15 mouse cellular contexts compared by ENCODE assay signal in genomic region chr3:149349731-149350130, GRCm38 (mm10).
DNase-seq lines count a peak whose midpoint lies in the region; ATAC-seq and TF ChIP-seq lines count a peak whose summit lies in the region.
"Had no signal": no experiment of that assay in that cellular context is flagged by ENCODE, and none has a peak within 500 bp of the region (broad histone marks: within the 10 kb centered on the region; RNA-seq: fewer than 3 reads in every experiment).

No protein-coding gene starts in this region.

- WGBS in heart, embryonic 13.5 days: 68% methylated on average over 6 of the region's 6 CpGs
- WGBS in neural tube, embryonic 13.5 days: 42% methylated on average over 6 of the region's 6 CpGs
- WGBS in macrophage (ENCODE audit: missing documents): 84% methylated on average over 6 of the region's 6 CpGs
- 51% methylated on average over 6 of the region's 6 CpGs for WGBS in lung, postnatal 0 days

- no peak for TF ChIP-seq EP300 in lung, postnatal 0 days (IDR thresholded peaks at IDR 0.05)

- H3K9me3 ChIP-seq in heart, embryonic 13.5 days: no peaks in the 10 kb centered on the region
- no peaks in the 10 kb centered on the region for H3K9me3 ChIP-seq in neural tube, embryonic 13.5 days
- H3K9me3 ChIP-seq in lung, postnatal 0 days (ENCODE audit: low read length): no peaks in the 10 kb centered on the region
- H3K9me3 ChIP-seq: embryonic facial prominence, embryonic 15.5 days; forebrain, embryonic 10.5 days; hindbrain, embryonic 10.5 days had no signal

- no peak for DNase-seq in heart, postnatal 36 days
- no peak for DNase-seq in neural tube, embryonic 10.5 days (ENCODE audit: extremely low spot score, low spot score)
- DNase-seq in lung, postnatal 0 days (ENCODE audit: low spot score): no peak
- no peak for DNase-seq in gastrocnemius, postnatal 10 days
- DNase-seq: cerebellum, adult 18-20 months; cerebellum, adult 9-11 months; cerebellum, postnatal 36 days had no signal

- H3K27ac ChIP-seq in heart, embryonic 13.5 days (replicated peaks): 0 out of 2 replicates have a peak overlapping the region, but pooled peaks have one; percentile 28
- no peak overlapping the region for H3K27ac ChIP-seq in neural tube, embryonic 13.5 days (replicated peaks)
- H3K27ac ChIP-seq in macrophage: peak overlapping the region; percentile 38
- H3K27ac ChIP-seq in lung, postnatal 0 days (ENCODE audit: low read length): no peak overlapping the region
- H3K27ac ChIP-seq: embryonic facial prominence, embryonic 15.5 days; hindbrain, embryonic 10.5 days; hindbrain, embryonic 14.5 days had no signal

- no peaks in the 10 kb centered on the region for H3K79me2 ChIP-seq in macrophage (ENCODE audit: inconsistent target)

- no peak overlapping the region for H3K4me3 ChIP-seq in heart, embryonic 13.5 days
- H3K4me3 ChIP-seq in neural tube, embryonic 13.5 days: no peak overlapping the region
- H3K4me3 ChIP-seq in macrophage (ENCODE audit: inconsistent target): no peak overlapping the region
- no peak overlapping the region for H3K4me3 ChIP-seq in lung, postnatal 0 days (ENCODE audit: low read depth, low read length)
- H3K4me3 ChIP-seq: embryonic facial prominence, embryonic 15.5 days; erythroblast, embryonic 14.5 days; forebrain, embryonic 10.5 days; hindbrain, embryonic 10.5 days had no signal

- no peak overlapping the region for H3K4me2 ChIP-seq in heart, embryonic 13.5 days
- H3K4me2 ChIP-seq in neural tube, embryonic 13.5 days: no peak overlapping the region
- H3K4me2 ChIP-seq in lung, postnatal 0 days (replicated peaks; ENCODE audit: low read depth, low read length): no peak overlapping the region
- H3K4me2 ChIP-seq: embryonic facial prominence, embryonic 15.5 days; hindbrain, embryonic 14.5 days had no signal

- no peak for TF ChIP-seq CTCF in lung, postnatal 0 days (IDR thresholded peaks at IDR 0.05)

- no peaks in the 10 kb centered on the region for H3K36me3 ChIP-seq in heart, embryonic 13.5 days
- H3K36me3 ChIP-seq in neural tube, embryonic 13.5 days: no peaks in the 10 kb centered on the region
- H3K36me3 ChIP-seq in macrophage (ENCODE audit: inconsistent target): no peaks in the 10 kb centered on the region
- no peaks in the 10 kb centered on the region for H3K36me3 ChIP-seq in lung, postnatal 0 days (ENCODE audit: insufficient read depth, low read length)
- H3K36me3 ChIP-seq: embryonic facial prominence, embryonic 15.5 days; forebrain, embryonic 10.5 days; hindbrain, embryonic 10.5 days had no signal

- intact Hi-C loops in heart, postnatal 36 days (cut with DNase I): loop anchor here (1.0 to 5.0 kb wide), 5 partner anchors 127 to 360 kb away; no protein-coding TSS in a partner anchor

- no peaks in the 10 kb centered on the region for H3K27me3 ChIP-seq in heart, embryonic 13.5 days (replicated peaks)
- no peaks in the 10 kb centered on the region; the same call in 1 of the 2 replicates for H3K27me3 ChIP-seq in neural tube, embryonic 13.5 days
- H3K27me3 ChIP-seq in lung, postnatal 0 days (replicated peaks; ENCODE audit: insufficient read depth, low read length): no peaks in the 10 kb centered on the region
- H3K27me3 ChIP-seq: embryonic facial prominence, embryonic 15.5 days had no signal

- no peak for ATAC-seq in heart, embryonic 13.5 days (ENCODE audit: extremely low read depth, insufficient number of reproducible peaks, low FRiP score, low TSS enrichment)
- peak; percentile 63 for ATAC-seq in neural tube, embryonic 13.5 days (ENCODE audit: low read depth)
- no peak for ATAC-seq in lung, postnatal 0 days

- no peak overlapping the region for H3K9ac ChIP-seq in heart, embryonic 13.5 days
- no peak overlapping the region for H3K9ac ChIP-seq in neural tube, embryonic 13.5 days
- H3K9ac ChIP-seq in lung, postnatal 0 days (replicated peaks; ENCODE audit: low read depth): no peak overlapping the region
- H3K9ac ChIP-seq: embryonic facial prominence, embryonic 15.5 days; hindbrain, embryonic 14.5 days had no signal

- H3K4me1 ChIP-seq in heart, embryonic 13.5 days: peaks cover 29% of the 10 kb centered on the region
- no peaks in the 10 kb centered on the region; the same call in 1 of the 2 replicates for H3K4me1 ChIP-seq in neural tube, embryonic 13.5 days (replicated peaks)
- no peaks in the 10 kb centered on the region for H3K4me1 ChIP-seq in lung, postnatal 0 days (ENCODE audit: insufficient read depth, low read depth, low read length)
- H3K4me1 ChIP-seq: embryonic facial prominence, embryonic 15.5 days had no signal

Comparison
In these comparisons a context has a peak if more than half of its experiments do, and no peak if none do; other contexts are left out.
1. H3K27ac ChIP-seq: peak in heart, embryonic 13.5 days (single experiment) and macrophage (single experiment); none in neural tube, embryonic 13.5 days (single experiment) and lung, postnatal 0 days (single experiment).